Mouse (Mus musculus) embryonic facial prominence, embryonic 15.5 days (tissue): ENCODE results near the gene Syce3. TPM values are rescaled to one million over a fixed set of nuclear protein-coding genes. Genes with fewer than 3 reads are reported as not detected.

Source experiments
- ATAC-seq: fragments of 200-750 bp; cut with Nextera tagmentation; 2 replicates; pipeline ENCODE4 v1.8.0; 2017; ENCODE audit warnings: low read depth, moderate TSS enrichment; ENCODE audit not compliant: insufficient number of reproducible peaks, low FRiP score, low TSS enrichment
- H3K27ac ChIP-seq: fragments of 300-500 bp; sonication (generic); replicated peaks from 2 replicates; pipeline ENCODE4 v1.5.1; 2015; ENCODE audit warnings: mild to moderate bottlenecking, inconsistent platforms
- H3K27me3 ChIP-seq: fragments of 300-500 bp; sonication (generic); 2 replicates; pipeline ENCODE4 v1.6.1; 2015; ENCODE audit warnings: inconsistent platforms
- H3K36me3 ChIP-seq: fragments of 300-500 bp; sonication (generic); 2 replicates; pipeline ENCODE4 v1.6.1; 2015; ENCODE audit warnings: mild to moderate bottlenecking, inconsistent platforms
- H3K4me1 ChIP-seq: fragments of 300-500 bp; sonication (generic); 2 replicates; pipeline ENCODE4 v1.6.1; 2015; ENCODE audit warnings: inconsistent platforms
- H3K4me2 ChIP-seq: fragments of 300-500 bp; sonication (generic); replicated peaks from 2 replicates; pipeline ENCODE4 v1.6.1; 2015; ENCODE audit warnings: mild to moderate bottlenecking, inconsistent platforms
- H3K4me3 ChIP-seq: fragments of 300-500 bp; sonication (generic); replicated peaks from 2 replicates; pipeline ENCODE4 v1.5.1; 2015; ENCODE audit warnings: mild to moderate bottlenecking, inconsistent platforms
- H3K9ac ChIP-seq: fragments of 300-500 bp; sonication (generic); 2 replicates; pipeline ENCODE4 v1.6.1; 2015; ENCODE audit warnings: inconsistent platforms
- H3K9me3 ChIP-seq: fragments of 300-500 bp; sonication (generic); replicated peaks from 2 replicates; pipeline ENCODE4 v1.6.1; 2016; ENCODE audit warnings: inconsistent platforms
- WGBS: fragments of 180-500 bp; shearing (Covaris S2); methylation state at CpG from one replicate; pipeline ENCODE4 v1.1.7; 2015; 5-methylcytosine and 5-hydroxymethylcytosine counted together
- polyA plus RNA-seq: library from polyadenylated mRNA; unstranded; fragments of >200 nt; fragmentation: Nextera tagmentation; extraction: Ambion mirVana; gene quantifications from 2 replicates; pipeline ENCODE4 v1.2.1, GENCODE M21; 2015

Gene Syce3
- polyA plus RNA-seq, 1 experiment from 2014 or later = not detected

- no peak overlapping the region for H3K4me3 ChIP-seq
- H3K9me3 ChIP-seq = no peaks in the 10 kb centered on the region
- H3K4me2 ChIP-seq = no peak overlapping the region
- no peak overlapping the region for H3K9ac ChIP-seq
- WGBS = 85% methylated on average over 8 of the region's 8 CpGs
- H3K27me3 ChIP-seq = no peaks in the 10 kb centered on the region
- H3K36me3 ChIP-seq = 0 out of 2 replicates have a peak, but pooled peaks cover 4% of the 10 kb centered on the region
- no peaks in the 10 kb centered on the region for H3K4me1 ChIP-seq
- no peak for ATAC-seq
- H3K27ac ChIP-seq = no peak overlapping the region
These were observed 5.0 kb upstream of the Syce3 start for GRCm38 (mm10) chr15:89415282-89415681.

GRCm38 (mm10) chr15:89406691-89407090 lies 3.6 kb downstream of the Syce3 start:
- Histone ChIP-seq H3K9me3 (peaks cover 3% of the 10 kb centered on the region; the same call in 1 of the 2 replicates), H3K4me1 (no peaks in the 10 kb centered on the region), H3K4me3 (no peak overlapping the region), H3K9ac (no peak overlapping the region), H3K36me3 (no peaks in the 10 kb centered on the region), H3K27me3 (no peaks in the 10 kb centered on the region), H3K4me2 (no peak overlapping the region), H3K27ac (no peak overlapping the region)
- ATAC-seq = no peak

- Histone ChIP-seq H3K4me3 (no peak overlapping the region), H3K27me3 (no peaks in the 10 kb centered on the region), H3K36me3 (no peaks in the 10 kb centered on the region), H3K4me2 (no peak overlapping the region), H3K9ac (no peak overlapping the region), H3K4me1 (no peaks in the 10 kb centered on the region), H3K9me3 (peaks cover 3% of the 10 kb centered on the region; the same call in 1 of the 2 replicates), H3K27ac (no peak overlapping the region)
- 82% methylated on average over 10 of the region's 10 CpGs for WGBS
- no peak for ATAC-seq
These were observed 5.3 kb downstream of the Syce3 start for GRCm38 (mm10) chr15:89404831-89405623.

- H3K4me1 ChIP-seq = no peaks in the 10 kb centered on the region
- no peak overlapping the region for H3K4me3 ChIP-seq
- no peaks in the 10 kb centered on the region for H3K27me3 ChIP-seq
- no peak overlapping the region for H3K4me2 ChIP-seq
- H3K27ac ChIP-seq = no peak overlapping the region
- no peaks in the 10 kb centered on the region for H3K36me3 ChIP-seq
- no peak overlapping the region for H3K9ac ChIP-seq
- 92% methylated on average over 1 of the region's 1 CpGs for WGBS
- ATAC-seq = no peak
- H3K9me3 ChIP-seq = no peaks in the 10 kb centered on the region
These were observed 7.8 kb downstream of the Syce3 start for GRCm38 (mm10) chr15:89402471-89402870.

GRCm38 (mm10) chr15:89399716-89400115 lies 10.6 kb downstream of the Syce3 start:
- Histone ChIP-seq H3K9me3 (no peaks in the 10 kb centered on the region), H3K4me2 (no peak overlapping the region), H3K27me3 (no peaks in the 10 kb centered on the region), H3K4me3 (no peak overlapping the region), H3K9ac (no peak overlapping the region), H3K36me3 (no peaks in the 10 kb centered on the region), H3K27ac (no peak overlapping the region), H3K4me1 (no peaks in the 10 kb centered on the region)
- WGBS = 25% methylated on average over 1 of the region's 1 CpGs
- ATAC-seq = no peak

- no peak for ATAC-seq
- H3K4me2 ChIP-seq = no peak overlapping the region
- no peaks in the 10 kb centered on the region for H3K36me3 ChIP-seq
- WGBS = 84% methylated on average over 2 of the region's 2 CpGs
- H3K4me3 ChIP-seq = no peak overlapping the region
- no peak overlapping the region for H3K9ac ChIP-seq
- H3K27ac ChIP-seq = no peak overlapping the region
- H3K27me3 ChIP-seq = no peaks in the 10 kb centered on the region
- H3K4me1 ChIP-seq = no peaks in the 10 kb centered on the region
- H3K9me3 ChIP-seq = no peaks in the 10 kb centered on the region
These were observed 12.2 kb downstream of the Syce3 start for GRCm38 (mm10) chr15:89398146-89398545.

- Histone ChIP-seq H3K36me3 (no peaks in the 10 kb centered on the region), H3K4me2 (no peak overlapping the region), H3K4me3 (no peak overlapping the region), H3K4me1 (no peaks in the 10 kb centered on the region), H3K27ac (no peak overlapping the region), H3K27me3 (no peaks in the 10 kb centered on the region), H3K9me3 (no peaks in the 10 kb centered on the region), H3K9ac (no peak overlapping the region)
- 87% methylated on average over 4 of the region's 4 CpGs for WGBS
- ATAC-seq = no peak
These were observed 13.4 kb downstream of the Syce3 start for GRCm38 (mm10) chr15:89396883-89397282.

- Histone ChIP-seq H3K27me3 (no peaks in the 10 kb centered on the region), H3K4me2 (no peak overlapping the region), H3K4me3 (no peak overlapping the region), H3K4me1 (no peaks in the 10 kb centered on the region), H3K9ac (no peak overlapping the region), H3K36me3 (no peaks in the 10 kb centered on the region), H3K9me3 (no peaks in the 10 kb centered on the region), H3K27ac (no peak overlapping the region)
- WGBS = 93% methylated on average over 10 of the region's 10 CpGs
- no peak for ATAC-seq
These were observed 20.2 kb downstream of the Syce3 start for GRCm38 (mm10) chr15:89390081-89390480.

- no peak for ATAC-seq
- Histone ChIP-seq H3K9me3 (no peaks in the 10 kb centered on the region), H3K4me2 (no peak overlapping the region), H3K27ac (no peak overlapping the region), H3K4me1 (no peaks in the 10 kb centered on the region), H3K36me3 (no peaks in the 10 kb centered on the region), H3K27me3 (peaks cover 6% of the 10 kb centered on the region; the same call in 1 of the 2 replicates), H3K9ac (no peak overlapping the region), H3K4me3 (no peak overlapping the region)
- WGBS = 29% methylated on average over 12 of the region's 12 CpGs
These were observed 23.2 kb downstream of the Syce3 start for GRCm38 (mm10) chr15:89387127-89387526.

GRCm38 (mm10) chr15:89384617-89385016 lies 25.7 kb downstream of the Syce3 start, which contains the start of gene Klhdc7b:
Gene Klhdc7b (plus strand): TSS chr15:89384917.
- ATAC-seq = no peak
- Histone ChIP-seq H3K27me3 (peaks cover 12% of the 10 kb centered on the region), H3K9me3 (no peaks in the 10 kb centered on the region), H3K27ac (no peak within 1 kb of the TSS), H3K4me3 (no peak within 1 kb of the TSS), H3K4me1 (no peaks in the 10 kb centered on the region), H3K36me3 (no peaks in the 10 kb centered on the region), H3K9ac (no peak within 1 kb of the TSS), H3K4me2 (no peak within 1 kb of the TSS)
- 81% methylated on average over 7 of the region's 7 CpGs for WGBS

- peaks cover 51% of the 10 kb centered on the region for H3K27me3 ChIP-seq
- H3K4me3 ChIP-seq = peak overlapping the region; percentile 38
- H3K9me3 ChIP-seq = no peaks in the 10 kb centered on the region
- no peaks in the 10 kb centered on the region for H3K36me3 ChIP-seq
- H3K27ac ChIP-seq = no peak overlapping the region
- H3K4me1 ChIP-seq = peaks cover 26% of the 10 kb centered on the region
- ATAC-seq = no peak
- peak overlapping the region; percentile 55 for H3K4me2 ChIP-seq
- 12% methylated on average over 10 of the region's 10 CpGs for WGBS
- H3K9ac ChIP-seq = no peak overlapping the region
These were observed 30.9 kb downstream of the Syce3 start for GRCm38 (mm10) chr15:89379429-89379828.
